Mouse (Mus musculus): ENCODE data around the gene Camsap2.

The Camsap2 gene

DNA sequence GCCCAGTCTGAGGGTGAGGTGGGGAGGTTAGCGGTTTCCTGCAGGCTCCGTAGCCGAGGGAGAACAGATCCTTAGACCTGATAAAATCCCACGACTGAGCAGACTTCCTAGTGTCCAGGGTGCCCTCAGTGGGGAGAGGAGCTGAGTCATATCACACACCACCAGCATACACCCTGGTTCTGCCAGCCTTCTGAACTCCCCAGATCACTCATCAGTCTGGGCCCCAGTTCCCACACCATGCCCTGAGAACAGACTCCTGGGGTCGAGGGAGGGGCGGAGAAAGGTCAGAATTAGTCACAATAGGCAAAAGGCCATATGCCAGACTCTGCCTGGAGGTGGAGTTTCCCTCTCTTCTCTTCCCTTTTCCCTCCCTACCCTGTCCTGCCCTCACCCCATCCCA lies 90.7 kb downstream of the Camsap2 start:
- no peak for DNase-seq

DNA sequence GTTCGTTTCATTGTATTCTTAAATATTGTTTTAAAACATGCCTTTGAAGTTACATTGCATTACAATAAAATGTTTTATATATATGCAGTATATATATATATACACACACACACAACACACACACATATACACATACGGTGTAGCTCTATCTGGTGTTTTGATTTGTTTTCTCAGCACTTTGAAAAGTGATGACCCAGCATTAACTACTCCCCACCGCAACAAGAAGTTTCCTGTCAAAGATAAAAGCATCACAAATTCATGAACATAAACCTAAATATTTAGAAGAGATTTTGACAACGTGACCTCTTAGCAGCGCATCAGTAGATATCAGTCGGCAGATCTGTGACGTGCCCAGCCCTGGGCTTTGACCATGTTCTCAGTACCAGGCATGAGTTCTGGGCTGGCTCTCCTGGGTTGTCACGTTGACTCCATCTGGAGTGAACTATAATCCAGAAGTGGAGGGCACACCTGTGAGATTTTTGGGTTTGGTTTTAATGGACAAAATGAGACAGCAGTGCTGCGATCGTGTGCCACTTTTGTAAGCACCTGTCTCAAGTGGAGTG lies 91.3 kb downstream of the Camsap2 start:
- no peak for DNase-seq

DNA sequence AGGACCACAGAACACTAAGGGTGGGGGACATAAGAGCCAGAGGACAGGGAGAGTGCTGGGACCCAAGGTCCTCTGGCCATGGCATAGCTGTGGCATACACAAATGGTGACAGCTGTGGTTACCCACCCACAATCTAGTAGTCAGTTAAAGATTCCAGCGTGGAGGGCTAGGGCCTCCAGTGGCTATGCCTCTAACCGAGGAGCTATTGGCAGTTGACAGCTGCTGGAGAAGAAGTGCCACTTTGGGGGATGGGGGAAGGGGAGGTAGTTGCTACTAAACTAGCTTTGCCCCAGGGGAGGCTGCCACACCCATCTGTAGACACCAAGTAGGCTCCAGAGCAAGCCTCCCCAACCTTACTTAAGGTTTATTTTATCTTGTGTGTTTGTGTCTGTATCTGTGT lies 92.4 kb downstream of the Camsap2 start:
- DNase-seq: no peak

DNA sequence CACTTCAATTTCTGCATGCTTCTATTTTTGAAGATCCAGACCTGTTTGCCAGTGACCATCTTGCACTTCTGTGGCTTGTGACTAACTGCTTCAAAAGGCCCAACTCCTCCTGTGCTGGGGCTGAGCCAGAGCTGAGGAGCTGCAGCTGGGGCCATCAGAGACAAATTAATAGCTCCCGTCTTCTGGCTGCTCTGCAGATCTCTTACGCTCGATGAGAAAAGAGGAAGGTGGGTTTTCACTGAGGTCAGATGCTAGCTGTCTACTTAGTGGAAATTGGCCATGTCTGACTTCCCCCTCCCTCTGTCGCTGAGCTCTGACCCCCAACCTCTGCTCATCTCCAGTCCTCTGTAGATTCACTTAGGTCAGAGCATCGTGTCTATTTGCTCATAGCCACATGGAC lies 96.2 kb downstream of the Camsap2 start:
- DNase-seq: no peak

DNA sequence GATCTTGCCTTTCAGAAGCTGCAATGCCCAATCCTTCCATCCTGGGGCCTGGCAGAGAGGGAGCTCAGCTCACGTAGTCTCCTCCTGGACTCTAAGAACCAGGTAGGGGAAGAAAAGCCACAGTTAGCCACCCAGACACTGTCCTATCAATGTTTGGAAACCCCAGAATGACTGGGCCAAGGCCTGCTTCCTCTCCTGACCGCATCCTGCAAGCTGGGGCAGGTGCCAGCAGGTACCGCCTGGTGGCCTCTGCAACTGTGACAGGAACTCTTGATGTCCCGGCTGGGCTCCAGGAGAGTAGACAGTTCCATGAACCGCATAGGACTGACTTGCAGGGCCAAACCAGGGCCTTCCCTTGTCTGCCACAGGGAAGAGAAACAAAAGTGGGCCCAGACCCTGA lies 98.5 kb downstream of the Camsap2 start:
- no peak for DNase-seq

DNA sequence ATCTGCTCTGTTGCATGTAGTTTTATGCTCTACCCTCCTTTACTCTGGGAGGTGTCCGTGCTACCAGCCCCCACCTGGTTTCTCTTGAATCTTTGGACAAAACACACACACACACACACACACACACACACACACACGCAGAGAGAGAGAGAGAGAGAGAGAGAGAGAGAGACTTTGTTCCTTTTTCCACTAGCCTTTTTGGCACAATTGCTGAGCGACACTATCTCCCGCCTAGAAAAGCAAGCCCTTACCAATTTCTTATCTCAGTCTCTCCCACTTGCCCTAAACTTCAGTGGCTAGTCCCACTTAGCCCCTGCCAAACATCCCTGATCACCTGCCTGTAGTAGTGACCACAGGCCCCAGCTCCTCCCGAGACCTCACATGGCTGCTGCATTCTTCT lies 101.4 kb downstream of the Camsap2 start:
- DNase-seq: no peak

DNA sequence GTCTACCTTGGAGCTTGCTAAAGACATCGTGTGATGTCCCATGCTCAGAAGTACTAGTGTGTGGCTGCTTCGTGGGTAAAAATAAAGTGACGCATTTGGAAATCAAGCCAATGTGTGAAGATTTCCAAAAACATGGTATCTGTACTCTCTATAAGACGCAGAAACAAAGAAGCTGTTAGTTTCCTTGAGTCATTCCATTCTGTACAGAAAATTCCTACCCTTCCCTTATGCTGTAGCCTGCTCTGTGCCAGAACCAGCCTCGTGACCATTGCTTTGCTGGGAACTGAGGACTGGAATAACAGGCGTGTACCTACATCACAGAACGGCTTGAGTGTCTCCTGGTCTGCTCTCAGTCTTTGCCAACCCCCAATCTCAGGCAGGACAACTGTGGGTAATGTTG lies 104.1 kb downstream of the Camsap2 start:
- DNase-seq: no peak

DNA sequence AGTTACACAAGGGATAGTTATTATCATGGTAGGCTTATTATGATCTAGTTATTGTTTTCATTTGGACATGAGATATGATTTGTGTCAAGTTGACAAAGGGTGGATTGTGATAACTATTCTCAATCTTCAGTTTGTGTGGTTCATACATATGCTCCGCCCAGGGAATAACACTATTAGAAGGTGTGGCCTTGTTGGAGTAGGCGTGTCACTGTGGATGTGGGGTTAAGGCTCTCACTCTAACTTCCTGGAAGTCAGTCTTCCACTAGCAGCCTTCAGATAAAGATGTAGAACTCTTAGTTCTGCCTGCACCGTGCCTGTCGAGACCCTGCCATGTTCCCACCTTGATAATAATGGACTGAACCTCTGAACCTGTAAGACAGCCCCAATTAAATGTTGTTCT lies 107.4 kb downstream of the Camsap2 start:
- no peak for DNase-seq

DNA sequence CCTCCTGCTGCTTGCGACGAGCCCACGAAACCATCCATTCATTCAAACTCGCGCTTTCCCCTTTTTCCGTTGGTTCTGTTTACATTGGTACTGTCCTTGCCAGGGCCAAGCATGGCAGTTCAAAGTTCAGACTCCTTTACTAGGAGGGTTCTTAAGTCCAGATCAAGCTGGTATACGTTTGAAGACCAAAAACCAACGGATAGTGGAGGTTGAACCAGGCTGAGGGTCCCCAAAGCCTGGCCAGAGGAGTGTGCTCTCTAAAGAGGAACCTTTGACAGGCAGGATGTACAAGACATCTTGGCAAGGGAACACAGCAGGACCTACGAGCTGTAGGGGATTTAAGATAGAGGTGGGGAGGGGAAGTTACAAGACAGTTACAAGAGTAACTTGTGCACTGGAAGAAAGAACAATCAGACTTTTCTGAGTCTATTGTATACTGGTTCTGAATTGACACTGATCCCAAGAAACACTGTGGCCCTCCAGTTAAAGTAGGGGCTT lies 111.3 kb downstream of the Camsap2 start:
- DNase-seq: no peak

DNA sequence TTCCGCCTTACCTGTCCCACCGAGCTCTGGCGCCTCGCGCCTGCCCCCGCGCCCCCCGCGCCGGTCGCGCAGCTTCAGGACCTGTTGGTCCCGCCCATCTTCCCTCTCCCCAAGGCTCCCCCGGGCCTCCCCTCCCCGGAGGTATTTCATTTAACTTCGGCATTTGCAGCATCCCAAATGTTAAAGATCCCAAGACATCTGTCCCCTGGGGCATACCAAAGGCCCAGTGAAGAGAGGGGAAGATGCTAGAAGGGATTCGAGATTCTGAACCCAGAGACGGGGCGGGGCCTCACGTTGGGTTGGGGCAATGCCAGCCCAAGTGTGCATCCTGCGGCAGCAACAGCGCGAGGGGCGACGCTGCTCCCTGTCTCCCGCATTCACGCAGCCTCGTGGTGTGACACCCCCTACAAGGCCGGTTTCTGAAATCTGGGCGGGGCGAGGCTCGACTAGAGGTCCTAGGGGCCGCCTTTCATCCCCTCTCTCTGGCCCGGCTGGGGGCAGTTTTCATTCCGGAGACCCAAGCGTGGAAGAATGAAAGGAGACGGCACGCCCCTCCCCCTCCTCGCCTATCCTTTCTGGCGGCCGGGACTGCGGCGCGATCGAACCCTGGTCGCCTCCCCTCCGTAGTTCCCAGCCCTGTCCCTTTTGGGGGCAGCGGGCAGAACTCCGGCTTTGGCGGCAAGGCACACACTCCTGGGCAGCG lies 111.9 kb downstream of the Camsap2 start, which contains the start of gene Inava:
Inava (minus strand) TSS at position 373 of the 703 bp plus-strand sequence.
- no peak for DNase-seq

DNA sequence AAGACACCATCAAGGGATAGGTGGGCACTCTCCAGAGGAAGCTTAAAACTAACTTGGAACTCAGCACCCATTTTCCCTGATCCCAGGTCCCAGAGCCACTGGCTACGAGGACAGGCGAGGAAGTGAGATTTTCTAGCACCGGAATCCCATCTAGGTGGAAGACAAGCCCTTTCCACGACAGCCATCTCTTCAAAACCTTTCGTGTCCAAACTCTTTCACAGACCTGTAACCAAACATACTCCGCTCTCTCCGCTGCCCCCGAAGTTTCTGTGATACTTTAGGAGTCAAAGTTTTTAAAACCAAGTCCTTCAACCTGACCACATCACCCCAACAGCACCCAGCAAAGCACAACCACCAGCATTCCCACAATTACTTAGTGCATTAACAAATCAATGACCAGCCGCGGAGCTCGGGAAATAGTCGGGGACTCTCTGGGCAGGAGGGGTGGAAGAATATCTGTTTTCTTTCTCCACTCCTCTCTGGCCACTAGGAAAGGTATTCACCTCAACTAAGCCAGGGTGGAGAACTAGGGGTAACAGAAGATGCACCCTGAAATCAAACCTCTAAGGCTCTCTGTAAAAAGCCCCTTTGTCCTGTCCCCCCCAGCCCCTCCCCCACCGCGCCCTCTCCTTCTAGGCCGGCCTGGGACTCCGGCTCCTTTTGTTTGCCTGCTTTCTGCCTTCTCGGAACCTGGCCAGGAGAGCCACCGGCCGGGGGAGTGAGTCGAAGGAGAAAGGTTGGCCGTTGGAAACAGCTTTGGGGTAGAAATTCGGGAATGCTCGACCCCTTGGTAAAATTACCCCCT lies 112.7 kb downstream of the Camsap2 start:
- no peak for DNase-seq

DNA sequence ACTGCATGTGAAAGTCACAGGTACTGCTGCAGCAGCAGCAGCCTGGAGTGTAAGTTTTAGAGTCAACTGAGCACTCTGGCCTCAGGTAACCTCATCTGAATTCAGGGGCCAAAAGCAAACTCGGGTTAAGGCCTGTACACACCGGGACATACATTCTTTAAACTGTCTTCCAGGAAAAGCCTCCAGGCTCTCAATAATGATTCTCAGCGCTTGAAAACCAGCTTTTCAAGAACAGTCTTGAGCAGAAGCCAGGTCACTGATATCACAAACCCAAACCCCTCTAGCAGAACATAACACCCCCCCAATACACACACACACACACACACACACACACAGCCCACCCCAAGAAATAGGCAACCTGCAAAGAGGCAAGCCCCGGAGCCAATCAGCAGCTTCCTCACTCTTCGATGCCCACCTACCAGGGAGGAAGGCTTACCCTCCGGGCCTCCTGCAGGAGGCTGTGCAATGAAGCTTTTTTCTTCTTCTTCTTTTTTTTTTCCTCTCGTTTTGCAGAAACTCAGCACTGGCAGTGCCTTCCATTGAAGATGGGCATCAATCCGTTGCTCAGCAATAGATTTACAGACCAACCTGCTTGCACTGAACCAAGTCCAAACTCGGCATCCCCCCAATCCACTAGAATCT lies 113.5 kb downstream of the Camsap2 start:
- DNase-seq: no peak

DNA sequence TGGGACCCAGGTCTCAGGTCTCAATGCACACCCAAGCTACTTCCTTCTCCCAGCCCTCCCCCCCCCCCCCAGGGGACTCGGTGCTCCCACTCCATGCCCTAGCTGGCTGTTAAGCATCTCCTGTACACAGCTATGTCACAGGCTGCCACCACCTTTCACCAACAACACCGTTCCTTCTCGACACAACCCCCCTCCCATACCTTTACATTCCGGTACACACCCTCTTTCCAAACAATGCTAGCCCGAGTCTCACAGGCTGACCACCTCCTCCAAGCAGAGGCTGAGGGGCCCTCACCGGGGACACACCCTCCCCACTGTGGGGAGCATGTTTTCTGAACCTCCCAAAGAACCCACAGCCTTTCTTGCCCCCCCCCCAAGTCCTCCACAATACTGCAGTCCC lies 114.3 kb downstream of the Camsap2 start:
- no peak for DNase-seq

DNA sequence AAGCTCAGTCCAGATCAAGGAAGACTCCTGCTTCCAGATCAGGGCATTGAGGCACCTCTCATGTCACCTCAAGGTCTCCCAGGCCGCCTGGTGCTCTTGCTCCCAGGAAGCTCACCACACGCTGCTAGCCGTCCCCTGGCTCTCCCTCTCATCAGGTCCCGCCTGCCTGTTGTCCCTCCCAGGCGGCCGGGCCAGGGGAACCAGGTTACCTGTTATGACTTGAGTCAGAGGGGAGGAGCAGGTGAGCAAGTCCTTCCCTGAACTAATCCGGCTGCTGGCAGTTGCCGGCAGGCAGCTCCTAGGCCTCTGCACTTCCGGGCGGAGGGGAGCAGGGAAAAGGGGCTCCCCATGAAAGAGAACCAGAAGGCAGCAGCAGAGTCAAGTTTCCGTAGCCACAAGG lies 115.7 kb downstream of the Camsap2 start:
- peak; percentile 68 for DNase-seq

DNA sequence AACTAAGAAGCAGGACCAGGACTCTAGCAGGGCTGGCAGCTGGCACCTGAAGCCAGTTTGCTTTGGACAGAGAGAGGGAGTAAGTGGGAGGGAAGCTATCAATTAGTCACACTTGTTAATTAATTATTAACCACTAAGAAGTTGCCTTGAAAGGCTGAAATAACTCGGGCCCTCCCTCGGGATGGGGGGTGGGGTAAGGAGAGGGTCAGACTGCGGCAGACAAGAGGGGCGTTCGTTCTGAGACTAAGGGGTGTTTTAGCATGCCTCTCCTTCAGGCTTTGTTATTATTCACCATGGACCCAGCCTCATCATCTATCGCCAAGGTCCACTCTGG lies 116.9 kb downstream of the Camsap2 start:
- DNase-seq: no peak

DNA sequence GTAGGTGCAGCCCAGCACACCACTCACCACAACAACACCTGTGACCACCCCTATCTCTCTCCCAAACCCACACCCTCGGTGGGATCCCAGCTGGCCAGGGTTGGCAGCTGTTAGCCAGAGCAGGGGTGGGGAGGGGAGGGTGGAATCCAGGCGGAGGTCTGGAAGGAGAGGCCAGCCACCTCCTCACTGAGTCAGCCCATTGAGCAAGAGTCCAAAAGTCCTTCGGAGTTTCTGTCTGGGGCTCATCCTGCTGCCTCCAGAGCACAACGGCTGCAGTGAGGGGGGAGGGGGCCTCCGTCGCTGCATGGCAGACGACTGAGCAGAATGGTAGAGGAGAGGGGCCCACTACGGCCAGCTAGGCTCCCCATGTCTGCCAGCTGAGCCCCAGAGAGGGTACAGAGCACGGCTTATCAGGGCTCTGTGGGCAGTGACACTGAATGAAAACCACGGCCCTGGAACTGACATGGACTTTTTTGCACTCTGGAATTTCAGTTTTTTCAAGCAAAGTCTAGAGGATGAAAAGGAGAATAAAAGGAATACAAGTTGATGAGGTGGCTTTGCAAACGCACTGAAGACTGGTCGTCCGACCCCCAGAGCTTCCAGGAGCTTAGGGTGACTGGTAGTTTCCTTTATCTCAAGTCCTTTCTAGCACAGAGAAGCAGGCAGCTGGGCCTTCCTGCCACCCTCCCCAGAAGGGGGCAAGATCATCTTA lies 117.4 kb downstream of the Camsap2 start:
- no peak for DNase-seq

DNA sequence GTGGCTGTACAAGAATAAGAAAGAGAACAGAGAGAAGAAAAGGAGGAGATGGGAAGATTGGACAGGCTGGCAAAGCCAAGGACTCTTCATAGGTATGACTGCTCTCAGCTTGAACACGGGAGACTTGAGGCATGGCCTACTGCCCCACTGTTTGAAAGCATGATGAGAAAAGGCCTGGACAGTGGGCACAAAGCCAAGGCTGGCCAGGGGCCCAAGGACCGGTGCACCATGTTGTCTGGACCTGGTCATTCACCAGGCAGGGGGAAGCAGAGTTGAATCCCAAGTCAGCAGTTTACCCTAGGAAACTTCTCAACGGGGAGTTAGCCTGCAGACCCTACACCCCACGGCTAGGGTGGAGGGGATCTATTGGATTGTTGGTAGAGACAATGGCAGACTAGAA lies 118.0 kb downstream of the Camsap2 start:
- DNase-seq: no peak

DNA sequence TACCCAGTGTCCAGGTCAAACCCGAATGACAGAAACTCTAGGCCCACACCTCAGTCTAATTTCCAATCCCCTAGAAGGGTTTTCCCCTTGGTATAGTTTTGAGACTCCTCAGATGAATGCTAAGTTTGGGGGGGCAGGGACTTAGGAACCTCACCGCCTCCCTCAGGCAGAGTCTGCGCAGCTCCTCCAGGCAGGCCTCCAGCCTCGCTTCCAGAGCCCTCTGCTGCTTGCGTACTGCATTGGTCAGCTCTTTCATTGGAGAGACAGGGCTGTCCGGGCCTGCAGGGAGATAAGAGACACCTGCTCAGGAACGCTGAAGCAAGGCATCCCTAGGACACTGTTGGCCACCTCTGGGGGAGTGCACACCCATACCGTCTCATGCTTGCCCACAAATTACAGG lies 119.3 kb downstream of the Camsap2 start:
- peak; percentile 56 for DNase-seq

DNA sequence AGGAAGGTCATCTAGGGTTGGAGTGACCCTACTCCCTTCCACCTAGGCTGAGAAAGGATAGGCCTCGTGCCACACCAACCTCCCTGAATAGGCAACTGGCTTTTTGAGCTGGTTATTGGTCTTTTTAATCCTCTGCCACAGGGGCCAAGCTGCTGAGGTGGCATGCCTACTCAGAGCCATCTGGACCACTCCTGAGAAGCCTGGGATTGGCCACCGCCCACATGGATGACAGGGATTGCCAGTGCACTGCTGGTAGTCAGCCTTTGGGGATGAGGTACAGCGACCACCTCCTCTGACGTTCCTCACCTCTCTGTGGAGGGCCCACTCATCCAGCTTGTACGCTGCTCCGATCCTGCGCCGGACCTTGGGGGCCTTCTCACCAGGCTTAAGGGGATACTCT lies 120.1 kb downstream of the Camsap2 start:
- peak; percentile 88 for DNase-seq

DNA sequence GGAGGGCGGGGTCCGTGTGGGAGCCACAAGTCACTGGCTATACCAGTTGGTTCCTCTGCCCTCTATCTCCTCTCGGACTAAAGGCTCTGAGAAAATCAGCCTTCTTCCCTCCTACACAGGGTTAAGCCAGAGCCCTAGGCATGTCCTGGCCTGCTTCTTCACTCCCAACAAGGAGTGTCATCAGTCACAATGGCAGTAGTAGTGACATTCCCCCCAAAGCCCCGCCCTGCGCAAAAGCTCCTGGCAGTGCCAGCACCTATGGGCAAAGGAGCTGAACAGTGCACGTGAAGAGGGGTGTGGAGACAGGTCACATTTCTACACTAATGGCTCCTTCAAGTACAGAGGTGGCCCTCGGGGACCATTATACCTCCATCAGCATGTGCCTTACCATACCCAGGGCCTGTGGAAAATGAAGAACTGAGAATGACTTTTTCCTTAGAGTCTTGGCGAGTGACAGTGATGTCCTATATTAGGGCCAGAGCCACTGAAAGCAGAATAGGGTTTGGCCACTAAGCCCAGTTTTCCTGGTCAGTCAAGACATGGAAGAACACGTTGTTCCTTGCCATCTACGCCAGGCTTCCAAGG lies 122.1 kb downstream of the Camsap2 start:
- DNase-seq: peak; percentile 84

DNA sequence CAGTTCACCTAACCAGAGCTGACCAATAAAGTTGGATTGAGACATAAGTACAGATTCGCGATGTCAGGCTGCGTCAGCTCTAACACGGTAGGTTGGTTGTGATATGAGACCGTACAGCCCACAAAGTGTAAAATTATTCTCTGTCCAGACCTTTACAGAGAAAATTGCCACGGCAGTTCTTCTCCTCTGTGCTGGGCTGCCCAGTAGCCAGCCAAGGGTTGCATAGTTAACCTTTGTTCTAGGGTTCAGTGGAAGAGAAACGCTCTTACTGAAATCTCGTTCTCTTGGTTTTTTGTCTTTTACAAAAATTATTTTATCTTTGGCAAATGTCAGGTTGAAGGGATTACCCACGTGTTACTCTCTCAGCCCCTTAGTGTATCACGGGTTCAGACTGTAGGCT lies 123.5 kb downstream of the Camsap2 start:
- peak; percentile 60 for DNase-seq

DNA sequence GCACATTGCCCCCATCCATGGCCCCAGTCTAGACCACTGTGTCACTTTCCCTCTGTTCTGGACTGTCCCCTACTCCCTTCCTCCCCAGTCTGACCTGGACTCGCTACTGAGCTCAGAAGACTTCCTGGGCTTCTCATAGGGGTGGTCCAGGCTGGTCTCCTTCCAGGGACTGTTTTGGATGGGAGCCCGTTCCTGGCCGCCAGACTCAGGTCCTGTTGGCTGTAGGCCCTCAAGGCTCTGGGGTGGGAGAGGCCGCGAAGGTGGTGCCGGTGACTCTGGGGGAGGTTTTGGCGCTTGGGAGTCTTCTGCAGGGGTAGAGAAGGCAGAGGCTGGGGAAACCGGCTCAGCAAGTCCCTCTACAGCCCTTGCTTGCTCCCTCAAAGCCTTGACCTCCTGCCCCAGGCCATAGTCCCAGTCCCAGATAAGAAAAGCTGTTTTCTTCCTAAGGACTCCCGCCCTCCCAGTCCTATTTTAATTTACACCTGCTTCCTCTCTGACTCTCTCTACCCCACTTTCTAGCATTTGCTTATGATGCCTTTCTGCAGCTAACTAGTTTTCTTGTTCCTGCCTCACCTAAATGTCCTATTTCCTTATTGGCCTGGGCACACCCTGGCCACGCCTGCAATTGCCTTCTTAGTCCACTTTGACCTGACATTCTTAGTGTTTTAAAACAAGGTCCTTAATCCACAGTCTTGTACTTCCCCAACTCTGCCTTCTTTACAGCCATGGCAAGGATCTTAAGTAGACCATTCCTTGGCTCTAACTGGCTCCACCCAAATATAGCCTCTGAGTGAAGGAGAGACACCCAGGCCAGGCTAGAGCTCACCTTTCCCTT lies 125.7 kb downstream of the Camsap2 start:
- peak; percentile 64 for DNase-seq
